Mouse (Mus musculus) embryo, embryonic 10.5 days (tissue): ENCODE measurements around the gene Il17rb.

Experiments
- DNase-seq: peaks from one replicate; pipeline ENCODE4 v3.0.0-alpha.2; 2015; ENCODE audit warnings: low spot score

Gene Il17rb

DNA sequence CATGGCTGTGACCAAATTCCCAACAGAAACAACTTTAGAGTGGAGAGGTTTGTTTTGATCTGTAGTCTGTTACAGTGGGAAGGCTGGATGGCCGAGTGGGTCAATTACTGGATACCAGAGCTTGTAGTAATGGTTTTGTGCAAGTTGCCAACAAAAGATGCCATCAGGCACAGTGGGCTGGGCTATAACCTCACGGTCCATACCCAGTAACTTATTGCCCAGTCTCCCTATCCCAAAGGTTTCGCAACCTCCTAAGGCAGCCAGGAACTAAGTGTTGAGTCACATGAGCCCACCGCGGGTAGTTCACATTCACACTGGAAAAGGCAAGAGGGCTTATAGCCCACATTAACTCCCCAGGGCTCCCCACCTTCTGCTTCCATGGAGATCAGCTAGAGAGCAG lies 8.0 kb upstream of the Il17rb start:
- DNase-seq, result no peak

DNA sequence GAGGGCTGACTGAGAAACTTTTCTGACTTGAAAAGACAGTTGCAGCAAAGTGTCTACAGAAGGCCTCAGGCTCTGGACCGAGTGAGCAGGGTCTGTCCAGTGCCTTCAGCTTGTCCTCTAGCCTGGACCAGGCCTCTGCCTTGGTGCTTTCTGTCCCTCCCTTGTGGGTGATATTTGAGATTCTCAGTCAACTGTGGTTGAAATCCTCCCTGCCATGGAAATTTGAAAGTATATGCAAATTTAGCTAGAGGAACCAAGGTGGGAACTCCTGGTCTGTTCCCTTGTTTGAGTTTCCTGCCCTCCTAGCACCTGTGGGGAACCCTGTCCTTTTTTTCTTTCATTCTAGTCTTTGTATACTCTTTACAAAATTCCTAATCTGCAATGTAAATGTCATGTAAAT lies 6.3 kb upstream of the Il17rb start:
- DNase-seq, result no peak

DNA sequence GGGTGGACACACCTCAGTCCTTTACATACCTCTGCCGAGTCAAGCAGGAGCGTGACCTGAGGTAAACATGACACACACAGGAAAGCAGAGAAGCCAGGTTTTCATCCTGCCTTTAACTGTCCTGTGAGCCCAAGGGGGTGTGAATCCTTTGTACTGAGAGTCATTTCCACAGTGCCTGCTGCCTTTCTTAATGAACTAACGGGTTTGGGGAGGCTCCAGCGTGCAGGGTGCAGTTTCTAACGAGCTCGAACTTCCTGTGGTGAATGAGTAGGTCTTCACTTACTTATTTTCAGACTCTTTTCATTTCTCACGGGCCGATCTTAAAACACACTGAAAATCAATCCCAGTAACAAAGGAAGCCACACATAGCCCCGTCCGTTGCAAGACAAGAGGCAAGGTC lies 5.8 kb upstream of the Il17rb start:
- no peak for DNase-seq

DNA sequence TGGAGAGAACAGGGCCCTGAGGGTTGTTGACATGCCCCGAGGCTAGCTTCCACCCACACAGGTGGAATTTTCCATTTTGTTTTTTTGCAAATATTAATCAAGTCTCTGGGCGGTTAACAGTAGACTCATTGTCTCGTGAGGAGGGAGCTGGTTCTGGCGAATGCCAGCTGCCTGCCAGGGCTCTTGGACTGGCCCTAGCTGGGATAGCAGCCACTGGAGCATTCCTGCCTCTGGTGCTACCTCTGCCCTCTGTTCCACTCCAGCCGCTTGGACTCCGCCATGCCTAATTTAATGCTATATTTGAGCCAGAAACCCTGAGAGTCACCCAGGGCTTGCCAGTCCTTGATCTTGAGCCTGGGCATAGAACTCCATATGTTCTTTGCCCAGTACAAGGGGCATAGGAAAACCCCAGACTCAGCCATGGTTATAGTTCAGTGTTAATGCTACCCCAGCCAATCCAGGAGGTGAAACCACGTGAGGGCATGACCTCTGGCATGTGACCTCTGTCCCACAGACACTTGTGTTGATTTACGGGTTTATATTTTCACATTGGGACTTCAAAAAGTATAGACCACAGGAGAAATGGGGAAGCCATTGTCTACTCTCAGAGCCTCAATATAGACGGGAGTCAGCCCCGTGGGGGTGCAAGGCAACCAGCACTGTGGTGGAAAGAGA lies 3.3 kb upstream of the Il17rb start:
- no peak for DNase-seq

DNA sequence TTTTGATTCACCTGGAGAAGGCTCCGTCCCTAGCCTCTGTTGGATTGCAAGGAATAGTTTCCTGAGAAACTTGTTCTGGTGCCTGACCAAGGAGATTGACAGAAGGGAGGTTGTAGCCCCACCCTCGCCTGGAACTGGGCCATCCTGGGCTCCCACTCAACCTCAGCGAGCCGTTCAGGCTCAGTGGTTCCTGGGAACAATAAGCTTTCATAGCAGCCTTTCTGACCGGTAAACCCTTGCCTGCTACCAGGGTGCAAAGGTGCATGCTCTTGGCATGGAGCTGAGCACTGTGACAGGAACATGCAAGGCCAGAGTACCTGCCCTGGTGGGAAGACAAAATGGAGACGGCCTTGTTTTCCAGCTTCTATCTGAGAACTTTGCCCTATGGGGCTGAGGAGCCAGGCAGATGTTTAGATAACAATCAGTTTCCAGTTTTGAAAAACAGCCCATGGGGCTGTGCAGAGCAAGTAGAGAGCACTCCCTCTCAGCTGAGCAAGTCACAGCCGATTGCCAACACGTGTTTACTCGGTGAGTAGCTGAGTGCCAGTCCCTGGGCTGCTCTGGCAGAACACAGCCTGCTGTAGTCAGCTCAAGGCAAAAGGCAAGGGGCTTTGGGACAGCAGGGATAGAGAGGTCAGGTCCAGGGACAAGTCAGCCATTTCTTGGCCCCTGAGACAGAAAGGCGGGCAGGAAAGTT lies 1.3 kb upstream of the Il17rb start:
- no peak for DNase-seq

DNA sequence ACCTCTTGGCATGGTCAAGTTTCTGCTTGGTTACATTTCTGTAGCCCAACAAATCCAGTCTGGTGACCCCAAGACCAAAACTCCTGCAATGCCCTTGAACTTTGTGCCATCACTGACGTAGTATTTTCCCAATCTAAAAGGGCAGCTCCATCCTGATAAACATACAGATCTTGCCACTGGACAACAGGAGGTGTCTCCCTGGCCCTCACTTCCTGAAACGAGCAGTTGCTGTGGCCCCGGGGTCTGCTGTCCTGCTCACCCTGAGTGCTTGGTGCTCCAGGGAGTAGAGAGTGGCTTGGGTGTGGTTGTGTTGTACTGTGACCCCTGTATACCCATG lies 9.3 kb downstream of the Il17rb start:
- no peak for DNase-seq

DNA sequence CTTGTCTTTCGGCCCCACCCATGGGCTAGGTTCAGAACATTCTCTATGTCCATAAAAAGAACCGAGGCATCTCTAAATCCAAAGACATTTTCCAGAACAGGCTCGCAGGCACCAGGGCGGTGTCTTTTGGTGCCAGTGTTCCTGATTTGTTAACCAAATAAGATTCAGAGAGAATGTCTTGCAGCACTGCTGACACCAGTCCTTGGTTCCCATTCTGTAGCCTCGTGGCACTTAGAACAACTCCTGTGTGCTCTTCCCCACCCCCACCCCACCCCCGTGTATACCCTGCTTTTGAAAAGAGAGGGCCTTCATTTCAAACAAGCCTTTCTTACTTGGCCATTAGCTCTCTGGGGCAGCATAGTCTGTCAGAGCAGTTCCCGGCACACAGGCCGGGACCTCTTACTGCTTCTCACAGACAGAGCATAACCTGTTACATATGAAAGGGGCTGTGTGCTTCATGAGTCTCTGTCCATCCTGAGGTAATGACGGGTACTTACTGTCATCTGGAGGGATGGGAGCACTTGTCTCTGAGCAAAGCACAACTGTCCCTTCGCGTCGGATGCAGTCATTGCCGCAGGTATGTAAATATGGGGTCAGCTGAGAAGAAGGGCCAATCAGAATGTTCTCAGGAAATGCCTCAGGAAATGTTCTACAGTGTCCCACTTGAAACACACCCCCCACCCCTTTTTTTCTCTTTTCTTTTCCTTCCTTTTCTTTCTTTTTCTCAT lies 9.8 kb downstream of the Il17rb start:
- no peak for DNase-seq

DNA sequence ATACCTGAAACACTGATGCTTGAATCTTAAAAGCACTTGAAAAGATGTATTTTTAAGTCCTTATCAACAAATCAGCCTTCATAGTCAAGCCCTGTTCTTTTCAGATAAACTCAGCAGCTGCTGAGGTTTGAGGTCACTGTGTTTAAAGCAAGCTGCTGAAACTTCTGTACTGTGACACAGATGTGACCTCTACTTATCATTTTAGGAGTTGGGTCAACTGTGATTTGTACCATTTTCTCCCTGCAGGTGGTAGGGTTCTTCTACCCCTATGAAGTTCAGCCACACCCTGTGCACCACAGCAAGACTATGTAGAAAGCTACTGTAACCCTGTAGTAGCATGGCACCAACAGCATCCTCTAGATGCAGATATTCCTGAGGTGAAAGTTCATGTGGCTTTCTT lies 11.4 kb downstream of the Il17rb start:
- no peak for DNase-seq

DNA sequence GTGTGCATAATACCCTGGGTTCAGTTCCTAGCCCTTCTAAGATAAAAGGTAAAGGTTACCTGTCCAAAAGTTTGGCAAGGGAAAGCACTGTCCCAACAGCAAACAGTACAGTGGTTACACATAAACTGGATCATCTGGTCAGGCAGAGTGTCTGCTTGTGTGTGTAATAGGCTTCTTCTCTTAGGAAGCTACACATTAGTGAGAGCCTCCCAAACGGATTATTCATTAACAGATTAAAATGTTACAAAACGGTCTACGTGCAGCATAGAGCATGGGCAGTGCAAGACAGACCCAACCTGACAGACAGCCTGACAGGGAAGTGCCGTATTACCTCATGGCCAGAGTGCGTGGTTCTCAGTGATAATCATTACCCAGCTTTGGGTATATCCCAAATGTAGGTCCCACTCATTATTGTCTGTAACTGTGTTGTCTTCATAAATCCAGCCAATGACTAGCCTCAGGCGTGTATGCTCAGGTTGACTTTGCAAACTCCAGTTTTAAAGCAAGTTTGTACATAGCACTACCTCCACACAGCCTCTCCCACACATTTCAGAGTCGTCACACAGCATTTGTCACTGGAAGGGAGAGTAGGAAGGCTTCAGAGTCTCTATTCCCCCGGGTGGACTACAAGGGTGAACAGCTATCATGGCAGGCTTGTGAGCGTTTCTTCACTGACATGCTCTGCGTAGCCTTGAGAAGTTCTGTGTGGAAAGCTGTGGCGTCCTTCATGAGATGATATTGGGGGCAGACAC lies 12.5 kb downstream of the Il17rb start:
- no peak for DNase-seq

DNA sequence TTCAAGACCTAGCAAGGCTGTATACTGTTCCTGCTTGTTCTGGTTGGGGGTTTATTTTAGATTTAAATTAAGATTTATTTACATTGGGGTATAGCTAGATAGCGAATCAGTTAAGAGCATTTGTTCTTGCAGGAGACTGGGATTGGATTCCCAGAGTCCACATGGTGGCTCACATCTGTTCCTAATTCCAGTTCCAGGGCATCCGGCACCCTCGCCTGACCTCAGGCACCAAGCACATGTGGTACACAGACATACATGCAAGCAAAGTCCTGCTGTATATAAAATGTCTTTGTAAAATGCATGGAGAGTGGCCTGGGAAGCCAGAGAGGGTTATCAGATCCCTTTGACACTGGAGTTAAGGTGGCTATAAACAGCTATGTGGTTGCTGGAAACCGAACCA lies 13.7 kb downstream of the Il17rb start:
- peak; percentile 73 for DNase-seq

DNA sequence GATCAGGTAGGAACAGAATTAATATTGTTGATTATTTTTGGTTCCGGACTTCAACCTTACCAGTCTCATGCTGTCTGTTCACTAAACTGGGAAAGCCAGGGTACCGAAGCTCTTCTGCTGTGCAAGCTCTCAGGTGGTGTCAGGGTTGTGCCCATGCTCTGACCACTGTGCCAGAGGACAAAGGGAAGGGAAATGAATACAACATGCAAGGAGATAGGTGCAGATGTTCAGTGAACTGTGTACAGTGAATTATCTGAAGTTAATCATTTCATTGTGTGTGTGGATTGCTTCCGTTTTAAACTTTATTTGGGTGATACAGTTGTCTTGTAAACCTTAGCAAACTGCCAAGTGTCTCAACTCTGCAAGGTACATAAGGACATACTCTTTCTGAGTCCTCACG lies 20.4 kb downstream of the Il17rb start:
- no peak for DNase-seq

DNA sequence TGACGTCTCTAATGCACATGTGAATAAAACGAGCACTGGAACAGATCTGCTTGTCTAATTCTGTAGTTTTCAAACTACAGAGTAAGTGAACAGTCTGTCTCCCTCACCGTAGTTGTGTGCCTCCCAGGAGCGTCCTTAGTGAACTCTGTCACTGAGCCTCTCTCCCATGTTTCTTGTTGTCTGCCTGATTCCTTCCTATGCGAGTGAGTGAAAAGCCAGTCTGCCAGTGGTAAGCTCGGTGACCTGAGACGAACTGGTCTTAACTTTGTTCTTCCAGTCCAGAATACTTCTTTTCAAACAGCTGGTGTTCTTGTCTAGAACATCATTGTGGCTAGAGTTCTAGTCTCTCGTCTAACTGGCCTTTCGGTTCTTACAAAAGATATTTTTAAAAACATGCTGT lies 21.0 kb downstream of the Il17rb start:
- DNase-seq, result no peak

DNA sequence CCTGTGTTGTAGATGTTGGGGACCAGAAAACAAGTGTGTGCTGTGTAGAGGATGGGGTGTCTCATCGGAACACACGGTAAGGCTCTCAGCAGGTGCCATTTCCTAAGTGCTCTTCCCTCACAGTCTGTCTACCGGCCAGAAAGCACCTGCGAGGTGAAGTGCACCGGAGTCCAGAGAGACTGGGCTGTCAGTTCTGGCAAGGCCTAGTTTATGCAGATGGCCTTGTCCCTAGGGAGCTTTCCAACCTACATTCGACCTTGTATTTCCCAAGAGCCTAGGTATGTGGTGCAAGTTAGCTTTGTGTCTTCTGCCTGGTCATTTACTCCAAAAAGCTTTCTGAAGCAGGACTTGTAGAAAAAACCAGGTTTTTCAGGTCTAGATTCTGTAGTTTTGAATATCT lies 21.4 kb downstream of the Il17rb start:
- no peak for DNase-seq

DNA sequence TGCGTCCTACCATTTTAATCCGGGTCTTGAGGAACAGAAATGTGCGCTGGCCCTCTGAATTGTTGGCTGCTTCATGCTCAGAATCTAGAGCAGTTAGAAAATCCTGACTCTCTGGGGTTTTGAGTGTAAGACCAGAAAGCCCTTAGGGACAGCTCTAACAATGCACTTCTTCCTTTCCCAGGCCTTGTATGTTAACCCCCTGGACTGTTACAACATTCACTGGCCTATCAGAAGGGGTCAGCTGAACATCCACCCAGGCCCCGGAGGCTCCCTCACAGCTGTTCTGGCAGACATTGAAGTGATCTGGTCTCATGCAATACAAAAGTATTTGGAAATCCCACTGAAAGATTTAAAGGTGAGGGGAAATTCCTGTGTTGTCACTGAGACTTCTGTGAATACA lies 22.6 kb downstream of the Il17rb start:
- no peak for DNase-seq

DNA sequence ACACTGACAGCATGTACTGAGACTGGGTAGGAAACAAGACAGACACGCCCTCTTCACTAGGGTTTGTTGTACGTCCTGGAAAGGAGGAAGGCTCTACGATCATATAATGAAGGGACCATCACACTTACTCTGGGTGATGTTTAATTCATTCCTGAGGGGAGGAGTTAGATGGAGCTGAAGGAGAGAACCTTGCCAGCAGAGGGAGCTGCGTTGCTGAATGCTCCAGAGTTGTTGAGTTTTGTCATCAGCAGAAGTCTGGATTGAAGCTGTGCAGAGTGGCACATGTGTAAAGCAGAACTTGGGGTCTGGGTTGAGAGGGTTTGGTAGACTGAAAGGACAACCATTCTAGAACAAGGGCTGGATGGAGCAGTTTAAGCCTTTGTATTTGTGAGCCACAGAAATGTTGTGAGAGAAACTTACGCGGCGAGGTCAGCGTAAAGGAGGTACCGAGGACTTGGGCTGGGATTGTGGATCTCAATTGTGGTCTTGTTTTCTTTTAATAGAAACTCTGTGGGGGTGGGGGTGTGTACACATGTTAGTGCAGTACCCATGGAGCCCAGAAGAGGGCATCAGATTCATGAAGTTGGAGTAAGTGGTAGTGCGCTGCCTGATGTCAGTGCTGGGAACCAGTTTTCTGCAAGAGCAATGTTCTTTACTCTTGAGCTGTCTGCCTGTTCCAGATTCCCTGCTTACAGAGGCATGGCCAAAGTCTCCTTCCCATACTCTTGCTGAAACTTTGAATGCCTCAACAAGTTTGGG lies 28.1 kb downstream of the Il17rb start:
- peak; percentile 35 for DNase-seq

DNA sequence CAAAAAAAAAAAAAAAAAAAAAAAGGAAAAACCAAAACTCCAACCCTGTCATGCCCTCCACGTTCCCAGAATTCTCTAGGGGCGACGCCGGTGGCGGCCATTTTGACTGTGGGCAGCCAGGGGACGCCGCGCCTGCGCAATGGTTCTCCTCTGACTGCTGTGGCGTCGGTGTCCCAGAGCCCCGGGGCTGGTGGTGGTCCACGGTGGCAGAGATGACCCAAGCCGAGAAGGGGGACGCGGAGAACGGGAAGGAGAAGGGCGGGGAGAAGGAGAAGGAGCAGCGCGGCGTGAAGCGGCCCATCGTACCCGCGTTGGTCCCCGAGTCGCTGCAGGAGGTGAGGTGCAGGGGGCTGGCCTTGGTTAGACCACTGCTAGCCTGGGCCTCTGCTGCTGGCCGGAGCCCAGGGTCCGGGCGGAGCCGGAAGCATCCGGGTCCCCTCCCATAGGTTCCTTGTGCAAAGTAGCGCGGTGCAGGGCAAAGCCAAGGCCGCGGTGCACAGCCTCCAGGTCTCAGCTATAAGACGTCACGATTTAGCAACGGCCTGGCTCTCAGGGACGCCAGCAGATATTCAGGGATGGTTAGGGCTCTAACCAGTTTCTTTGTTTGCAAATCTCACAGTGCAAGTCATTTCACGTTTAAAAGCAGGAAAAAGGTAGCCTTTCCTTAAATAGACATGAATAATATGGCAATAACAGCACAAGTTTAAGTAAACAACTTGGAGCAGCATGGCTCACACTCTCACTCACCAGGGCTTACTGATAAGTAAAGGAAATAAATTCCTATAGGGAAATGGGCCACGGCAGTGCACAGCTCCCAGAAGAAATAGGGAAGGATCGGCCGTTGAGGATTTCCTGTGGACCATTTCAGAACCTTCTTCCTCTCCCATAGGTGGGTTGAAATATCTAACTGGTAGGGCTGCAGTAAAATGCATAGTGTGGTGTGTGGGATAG lies 30.2 kb downstream of the Il17rb start, which contains the start of gene Actr8:
TSS of gene Actr8 (plus strand) at position 84 of the 951 bp plus-strand sequence.
- DNase-seq, result peak; percentile 95

DNA sequence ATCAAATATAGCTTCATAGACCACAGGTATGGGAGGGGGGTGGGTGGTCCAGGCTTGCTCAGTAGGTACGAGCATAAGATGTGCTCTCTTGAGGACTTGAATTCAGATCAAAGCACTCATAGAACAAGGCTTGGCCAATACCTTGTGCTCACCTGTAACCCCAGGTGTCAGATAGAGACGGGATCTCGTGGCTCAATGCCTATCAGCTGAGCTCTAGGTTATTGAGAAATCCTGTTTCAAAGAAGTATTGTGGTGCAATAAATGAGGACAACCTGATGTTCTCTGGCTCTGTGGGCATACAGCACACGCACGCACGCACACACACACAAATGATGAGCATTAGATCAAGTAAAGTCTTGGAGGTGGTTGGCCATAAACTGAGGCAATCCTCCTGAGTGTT lies 31.8 kb downstream of the Il17rb start:
- DNase-seq, result no peak

DNA sequence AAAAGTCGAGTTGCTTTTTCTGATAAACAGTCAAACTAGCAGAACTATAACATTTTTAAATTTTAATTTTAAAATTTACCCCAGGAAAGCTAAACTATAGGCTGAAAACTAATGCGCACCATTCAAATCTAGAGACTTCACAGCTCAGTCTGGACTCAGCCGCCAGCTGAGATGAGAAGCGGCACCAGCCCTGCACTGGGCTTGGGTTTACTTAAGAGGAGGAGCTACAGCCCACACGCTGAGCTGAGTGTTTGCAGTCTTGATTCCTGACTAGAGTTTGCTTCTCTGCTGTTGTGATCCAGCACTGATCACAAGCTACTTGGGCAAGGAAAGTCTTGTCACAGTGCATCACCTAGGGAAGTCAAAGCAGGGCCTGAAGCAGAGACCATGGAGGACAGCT lies 36.7 kb downstream of the Il17rb start:
- no peak for DNase-seq

DNA sequence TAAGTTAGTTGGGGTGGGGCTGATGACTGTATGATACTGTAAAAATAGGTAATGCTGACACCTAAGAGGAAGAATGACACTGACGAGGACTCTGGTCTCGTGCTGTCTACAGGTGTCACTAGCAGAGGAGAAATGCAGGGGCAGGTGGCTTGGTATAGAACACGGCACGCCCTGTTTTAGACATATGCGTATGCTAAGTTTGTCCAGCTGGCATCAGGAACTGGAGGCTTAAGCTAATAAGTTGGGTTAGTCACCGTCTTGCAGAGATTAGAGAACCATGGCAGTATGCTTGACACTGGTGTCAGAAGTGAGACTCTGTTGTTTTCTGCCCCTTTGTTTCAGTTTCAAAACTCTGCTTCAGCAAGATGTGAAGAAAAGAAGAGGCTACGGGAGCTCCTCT lies 37.2 kb downstream of the Il17rb start:
- no peak for DNase-seq

DNA sequence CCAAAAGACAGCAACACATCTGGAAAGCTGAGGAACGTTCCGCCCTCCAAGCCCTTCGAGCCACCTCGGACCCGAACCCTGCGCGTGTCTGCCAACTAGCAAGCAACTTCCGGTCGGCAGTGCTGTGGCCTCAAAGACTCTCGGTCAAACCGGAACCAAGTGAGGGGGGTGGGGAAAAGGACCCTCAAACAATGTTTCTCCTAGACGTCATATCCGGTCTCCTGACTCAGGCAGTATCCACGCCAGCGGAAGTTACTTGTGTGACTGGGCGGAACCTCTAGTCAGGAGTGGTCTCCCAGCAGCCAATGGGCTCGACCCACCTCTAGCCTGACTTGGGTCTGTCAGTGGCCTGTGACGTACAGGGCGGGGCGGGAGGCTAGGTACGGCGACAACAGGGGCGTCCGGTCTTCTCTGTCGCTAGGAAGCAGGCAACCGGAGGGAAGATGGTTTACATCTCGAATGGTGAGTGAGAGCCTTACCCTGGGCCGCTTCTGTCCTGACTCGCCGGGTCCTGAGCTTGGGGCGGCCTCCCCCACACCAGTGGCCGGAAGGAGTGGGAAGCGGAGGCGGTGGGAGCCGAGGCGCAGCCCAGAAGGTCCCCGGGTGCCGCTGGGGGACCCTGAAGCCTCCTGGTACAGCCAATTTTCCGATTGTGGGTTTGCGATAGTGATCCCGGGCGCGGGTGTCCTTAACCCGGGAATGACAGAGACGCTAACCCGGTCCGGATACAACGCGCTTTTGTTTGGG lies 40.4 kb downstream of the Il17rb start, which contains the start of gene Selenok:
TSS of gene Selenok (plus strand) at position 234 of the 747 bp plus-strand sequence.
- peak; percentile 100 for DNase-seq
